Mouse (Mus musculus) hindbrain, embryonic 14.5 days (tissue): ENCODE results near the gene Eed. TPM values are rescaled to one million over a fixed set of nuclear protein-coding genes. Genes with fewer than 3 reads are reported as not detected.
"Not testable (repeated sequence)": the region's sequence is repeated elsewhere in the genome, so short reads cannot be mapped to it uniquely, and the experiment has no call there.

Source experiments
- ATAC-seq: fragments of 200-750 bp; cut with Nextera tagmentation; 2 replicates; pipeline ENCODE4 v1.8.0; 2017; ENCODE audit warnings: moderate number of reproducible peaks, mild to moderate bottlenecking, moderate TSS enrichment, moderate library complexity; ENCODE audit not compliant: low FRiP score
- DNase-seq: peaks from one replicate; pipeline ENCODE4 v3.0.0-alpha.2; 2015; ENCODE audit warnings: low spot score
- H3K27ac ChIP-seq: fragments of 300-500 bp; sonication (generic); 2 replicates; pipeline ENCODE4 v1.5.1; 2014; ENCODE audit warnings: mild to moderate bottlenecking, moderate library complexity
- H3K27me3 ChIP-seq: fragments of 300-500 bp; sonication (generic); 2 replicates; pipeline ENCODE4 v1.6.1; 2014; ENCODE audit warnings: mild to moderate bottlenecking, low read length, mixed read lengths; ENCODE audit not compliant: control insufficient read depth, insufficient read depth
- H3K36me3 ChIP-seq: fragments of 300-500 bp; sonication (generic); replicated peaks from 2 replicates; pipeline ENCODE4 v1.6.1; 2014; ENCODE audit not compliant: control insufficient read depth, insufficient read depth
- H3K4me1 ChIP-seq: fragments of 300-500 bp; sonication (generic); replicated peaks from 2 replicates; pipeline ENCODE4 v1.6.1; 2014; ENCODE audit warnings: antibody characterized with exemption, low read length, mixed read lengths; ENCODE audit not compliant: control insufficient read depth, insufficient read depth
- H3K4me2 ChIP-seq: fragments of 300-500 bp; sonication (generic); replicated peaks from 2 replicates; pipeline ENCODE4 v1.6.1; 2014; ENCODE audit warnings: mild to moderate bottlenecking, moderate library complexity
- H3K4me3 ChIP-seq: fragments of 300-500 bp; sonication (generic); replicated peaks from 2 replicates; pipeline ENCODE4 v1.5.1; 2014; ENCODE audit warnings: mild to moderate bottlenecking, low read length
- H3K9ac ChIP-seq: fragments of 300-500 bp; sonication (generic); 2 replicates; pipeline ENCODE4 v1.6.1; 2014
- H3K9me3 ChIP-seq: fragments of 300-500 bp; sonication (generic); 2 replicates; pipeline ENCODE4 v1.6.1; 2016; ENCODE audit warnings: low read length; ENCODE audit not compliant: control insufficient read depth
- WGBS: fragments of 180-500 bp; shearing (Covaris S2); extraction: QIAGEN DNeasy Blood & Tissue Kit; methylation state at CpG from one replicate; pipeline ENCODE4 v1.1.7; 2014; 5-methylcytosine and 5-hydroxymethylcytosine counted together
- polyA plus RNA-seq: library from polyadenylated mRNA; unstranded; fragments of >200 nt; fragmentation: Nextera tagmentation; extraction: Ambion mirVana; gene quantifications from 2 replicates; pipeline ENCODE4 v1.2.1, GENCODE M21; 2014

The Eed gene
- polyA plus RNA-seq, 1 experiment from 2014 or later = 30.9 TPM

DNA sequence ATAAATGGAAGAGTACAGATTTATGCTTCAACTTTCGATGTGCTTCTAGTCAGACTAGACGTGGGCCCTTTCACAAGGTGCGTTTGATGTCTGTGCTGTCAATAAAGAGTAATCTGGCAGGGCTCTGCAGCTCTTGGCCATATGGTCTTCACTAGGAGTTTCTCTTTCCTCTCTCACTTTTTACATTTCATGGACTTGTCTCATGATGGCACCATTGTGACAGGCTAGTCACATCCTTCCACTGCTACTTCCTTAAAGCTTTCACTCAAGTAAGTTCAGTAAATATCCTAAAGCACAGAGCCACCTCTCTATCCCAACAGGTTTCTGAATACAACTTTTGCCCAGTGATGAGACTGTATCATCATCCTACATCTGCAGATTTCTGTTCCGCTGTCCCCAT lies 35.7 kb upstream of the Eed start:
- 76% methylated on average over 4 of the region's 4 CpGs for WGBS
- no peak for DNase-seq

DNA sequence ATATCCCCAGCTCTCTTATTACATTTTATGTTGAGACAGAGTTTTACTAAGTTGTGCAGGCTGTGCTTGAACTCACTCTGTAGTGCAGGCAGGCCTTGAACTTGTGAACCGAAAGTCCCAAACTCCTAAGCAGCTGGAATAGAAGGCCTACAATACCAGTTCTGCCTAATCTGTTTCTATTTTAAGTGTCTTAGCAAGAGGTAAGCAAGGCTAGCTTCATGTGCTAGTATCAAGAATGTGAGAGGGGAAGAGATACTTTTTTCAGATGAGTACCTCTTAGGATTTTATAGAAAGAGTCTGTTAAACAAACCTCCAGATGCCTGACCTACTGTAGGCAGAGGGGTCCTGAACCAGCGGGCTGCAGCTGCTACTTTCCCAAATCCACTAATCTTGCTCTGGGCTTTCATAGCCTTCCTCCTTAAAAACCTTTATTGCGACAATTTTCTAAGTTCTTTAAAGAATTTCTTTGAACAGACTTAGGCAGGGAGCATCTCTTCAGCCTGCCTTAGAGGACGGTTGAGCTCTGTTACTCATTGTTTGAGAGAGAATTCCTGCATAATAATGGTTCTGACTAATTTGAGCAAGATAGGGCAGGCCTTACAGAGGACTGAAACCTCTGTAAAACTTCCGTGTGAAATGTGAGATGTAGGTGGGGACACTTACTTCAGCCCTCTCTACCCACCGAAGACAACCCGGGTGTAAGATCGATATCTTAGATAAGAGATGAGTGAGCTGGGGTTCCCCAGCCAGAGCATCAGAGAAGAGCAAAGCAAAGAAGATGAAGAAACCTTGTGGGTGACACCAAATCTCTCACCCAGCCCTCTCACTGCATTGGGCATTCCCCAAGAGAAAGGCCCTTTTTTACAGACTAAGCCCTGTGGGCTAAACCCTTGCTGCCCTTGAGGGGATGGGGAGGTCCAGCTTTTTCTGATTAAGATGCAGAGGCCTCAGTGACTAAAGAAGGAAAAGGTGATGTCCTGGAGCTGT lies 26.2 kb upstream of the Eed start:
- 43% methylated on average over 8 of the region's 8 CpGs for WGBS
- Histone ChIP-seq H3K27ac (no peak overlapping the region), H3K4me1 (no peaks in the 10 kb centered on the region), H3K36me3 (no peaks in the 10 kb centered on the region), H3K9ac (no peak overlapping the region), H3K4me2 (no peak overlapping the region), H3K27me3 (no peaks in the 10 kb centered on the region), H3K4me3 (no peak overlapping the region), H3K9me3 (no peaks in the 10 kb centered on the region)
- no peak for ATAC-seq
- no peak for DNase-seq

More for the DNA sequence above, 35.7 kb upstream of the Eed start:
- no peaks in the 10 kb centered on the region for H3K27me3 ChIP-seq
- no peaks in the 10 kb centered on the region for H3K4me1 ChIP-seq
- no peak overlapping the region for H3K4me2 ChIP-seq
- no peak overlapping the region for H3K27ac ChIP-seq
- H3K4me3 ChIP-seq = no peak overlapping the region
- no peak overlapping the region for H3K9ac ChIP-seq
- no peaks in the 10 kb centered on the region for H3K9me3 ChIP-seq
- no peak for ATAC-seq
- H3K36me3 ChIP-seq = no peaks in the 10 kb centered on the region

DNA sequence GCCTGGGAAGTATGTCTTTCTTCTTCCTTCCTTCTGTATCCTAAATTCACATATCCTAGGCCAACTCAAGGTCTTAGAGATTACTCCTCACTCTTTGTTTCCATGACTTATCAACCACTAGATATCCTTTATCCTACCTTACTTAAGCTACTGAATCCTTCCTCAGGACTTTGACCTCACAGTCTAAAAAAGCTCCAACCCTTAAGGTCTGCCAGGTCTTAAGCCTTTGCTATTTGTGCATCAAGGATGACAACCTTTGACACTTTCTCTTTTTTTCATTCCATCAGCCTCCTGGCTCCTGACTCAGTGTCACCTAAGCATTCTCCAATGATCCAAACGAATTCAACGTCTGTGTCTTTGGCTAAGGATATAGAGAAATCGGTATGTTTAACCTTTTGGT lies 24.0 kb upstream of the Eed start:
- no peak overlapping the region for H3K4me3 ChIP-seq
- no peak overlapping the region for H3K27ac ChIP-seq
- no peaks in the 10 kb centered on the region for H3K36me3 ChIP-seq
- no peaks in the 10 kb centered on the region for H3K4me1 ChIP-seq
- DNase-seq (no peak), ATAC-seq (no peak)
- H3K4me2 ChIP-seq = no peak overlapping the region
- 96% methylated on average over 3 of the region's 3 CpGs for WGBS
- no peaks in the 10 kb centered on the region for H3K9me3 ChIP-seq
- H3K9ac ChIP-seq = no peak overlapping the region
- H3K27me3 ChIP-seq = no peaks in the 10 kb centered on the region

- no peak overlapping the region for H3K4me3 ChIP-seq
- 62% methylated on average over 2 of the region's 2 CpGs for WGBS
- no peak overlapping the region for H3K9ac ChIP-seq
- H3K27me3 ChIP-seq = no peaks in the 10 kb centered on the region
- no peak for DNase-seq
- H3K4me2 ChIP-seq = no peak overlapping the region
- H3K36me3 ChIP-seq = no peaks in the 10 kb centered on the region
- peaks cover 4% of the 10 kb centered on the region; the same call in 1 of the 2 replicates for H3K4me1 ChIP-seq
- H3K9me3 ChIP-seq = no peaks in the 10 kb centered on the region
- no peak overlapping the region for H3K27ac ChIP-seq
- ATAC-seq = no peak
Observed at GRCm38 (mm10) chr7:90002375-90002774, 21.6 kb upstream of the Eed start.

DNA sequence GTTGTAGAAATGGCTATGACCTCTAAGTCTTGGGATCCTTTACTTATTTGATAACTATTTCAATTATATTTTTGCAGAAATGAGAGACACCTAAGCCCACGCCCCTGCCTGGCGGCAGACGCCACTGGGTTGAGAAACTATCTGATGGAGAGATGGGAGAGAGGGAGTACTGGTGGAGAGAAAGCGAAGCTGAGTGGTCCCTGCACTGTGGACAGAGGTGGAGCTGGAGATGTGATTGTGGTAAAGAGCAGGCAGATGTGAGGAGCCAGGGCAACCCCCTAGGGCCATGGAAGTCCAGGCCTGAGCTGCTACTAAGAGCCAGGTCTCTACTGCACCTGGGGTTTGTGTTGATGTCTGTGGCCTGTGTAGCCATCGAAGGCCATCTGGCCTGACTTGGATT lies 18.7 kb upstream of the Eed start:
- 99% methylated on average over 5 of the region's 5 CpGs for WGBS
- Histone ChIP-seq H3K4me1 (peaks cover 4% of the 10 kb centered on the region; the same call in 1 of the 2 replicates), H3K36me3 (no peaks in the 10 kb centered on the region), H3K27ac (no peak overlapping the region), H3K27me3 (no peaks in the 10 kb centered on the region), H3K4me3 (no peak overlapping the region), H3K9ac (no peak overlapping the region), H3K4me2 (no peak overlapping the region), H3K9me3 (no peaks in the 10 kb centered on the region)
- no peak for DNase-seq
- no peak for ATAC-seq

DNA sequence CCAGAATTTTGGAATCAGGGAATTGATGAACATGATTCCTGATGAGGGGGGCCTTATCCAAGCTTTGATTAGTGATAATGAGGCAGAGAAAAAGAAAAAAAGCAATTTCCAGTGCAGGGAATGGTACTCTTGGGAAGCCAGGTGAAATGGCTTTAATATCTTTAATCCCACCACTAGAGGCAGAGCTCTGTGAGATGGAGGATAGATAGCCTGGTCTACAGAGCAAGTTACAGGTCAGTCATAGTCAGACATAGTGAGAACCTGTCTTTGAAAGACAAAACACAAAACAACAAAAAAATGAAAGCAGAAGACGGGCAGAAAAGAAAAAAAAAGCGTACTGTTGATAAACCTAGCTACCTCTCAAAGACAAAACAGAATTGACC lies 17.8 kb upstream of the Eed start:
- Histone ChIP-seq H3K4me1 (peaks cover 4% of the 10 kb centered on the region; the same call in 1 of the 2 replicates), H3K4me3 (no peak overlapping the region), H3K9ac (no peak overlapping the region), H3K27me3 (no peaks in the 10 kb centered on the region), H3K36me3 (no peaks in the 10 kb centered on the region), H3K27ac (no peak overlapping the region), H3K9me3 (no peaks in the 10 kb centered on the region), H3K4me2 (peak overlapping the region; percentile 42; the same call in 1 of the 2 replicates)
- DNase-seq (no peak), ATAC-seq (peak; percentile 57; the same call in 1 of the 2 replicates)
- 77% methylated on average over 2 of the region's 2 CpGs for WGBS

DNA sequence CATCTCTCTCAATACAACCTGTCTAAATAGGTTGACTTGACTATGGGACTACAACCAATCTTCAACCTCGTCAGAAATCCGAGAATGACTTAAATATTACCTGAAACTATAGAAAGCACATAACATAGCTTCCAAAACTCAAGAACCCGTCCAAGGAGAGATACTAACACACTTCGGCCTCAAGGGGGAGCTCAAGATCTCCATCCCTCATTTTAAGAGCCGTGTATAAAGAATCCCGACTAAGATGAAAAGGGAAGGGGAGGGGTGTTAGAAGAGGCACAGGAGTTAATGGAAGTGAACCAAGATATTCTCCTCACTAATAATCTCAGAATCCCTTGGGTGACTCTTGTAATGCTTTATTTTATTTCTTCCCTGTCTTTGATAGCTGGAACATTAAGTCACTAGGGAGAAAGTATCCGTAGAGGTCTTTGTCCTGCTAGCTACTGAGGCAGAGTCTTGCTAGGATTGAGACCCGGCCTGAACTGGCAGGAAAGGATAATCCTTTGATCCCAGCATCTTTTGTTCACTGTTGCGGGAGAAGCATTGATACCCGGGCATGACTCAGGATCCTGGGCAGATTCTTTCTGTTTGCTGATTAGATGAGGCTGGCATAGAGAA lies 17.3 kb upstream of the Eed start:
- Histone ChIP-seq H3K9me3 (no peaks in the 10 kb centered on the region), H3K4me1 (peaks cover 4% of the 10 kb centered on the region; the same call in 1 of the 2 replicates), H3K4me3 (no peak overlapping the region), H3K4me2 (peak overlapping the region; percentile 42), H3K27me3 (no peaks in the 10 kb centered on the region), H3K9ac (no peak overlapping the region), H3K36me3 (no peaks in the 10 kb centered on the region), H3K27ac (no peak overlapping the region)
- DNase-seq (peak; percentile 89), ATAC-seq (peak; percentile 83; the same call in 1 of the 2 replicates)
- 10% methylated on average over 10 of the region's 10 CpGs for WGBS

DNA sequence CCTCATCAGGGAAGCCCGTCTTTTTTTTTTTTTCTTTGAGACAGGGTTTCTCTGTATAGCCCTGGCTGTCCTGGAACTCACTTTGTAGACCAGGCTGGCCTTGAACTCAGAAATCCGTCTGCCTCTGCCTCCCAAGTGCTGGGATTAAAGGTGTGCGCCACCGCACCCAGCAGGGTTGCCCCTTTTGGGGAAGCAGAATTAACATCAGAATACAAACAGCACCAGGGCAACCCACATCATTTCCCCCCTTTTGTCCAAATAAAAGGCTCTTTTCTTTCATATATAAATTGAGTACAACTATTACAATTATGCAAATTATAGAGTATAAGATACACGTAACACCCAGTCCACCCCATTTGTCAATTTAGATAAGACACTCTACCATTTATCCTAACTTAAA lies 16.7 kb upstream of the Eed start:
- not testable (repeated sequence) for H3K4me1 ChIP-seq, H3K4me3 ChIP-seq, H3K27me3 ChIP-seq, ATAC-seq, H3K9ac ChIP-seq, H3K4me2 ChIP-seq, H3K9me3 ChIP-seq, DNase-seq, H3K27ac ChIP-seq, H3K36me3 ChIP-seq
- 31% methylated on average over 5 of the region's 5 CpGs for WGBS

DNA sequence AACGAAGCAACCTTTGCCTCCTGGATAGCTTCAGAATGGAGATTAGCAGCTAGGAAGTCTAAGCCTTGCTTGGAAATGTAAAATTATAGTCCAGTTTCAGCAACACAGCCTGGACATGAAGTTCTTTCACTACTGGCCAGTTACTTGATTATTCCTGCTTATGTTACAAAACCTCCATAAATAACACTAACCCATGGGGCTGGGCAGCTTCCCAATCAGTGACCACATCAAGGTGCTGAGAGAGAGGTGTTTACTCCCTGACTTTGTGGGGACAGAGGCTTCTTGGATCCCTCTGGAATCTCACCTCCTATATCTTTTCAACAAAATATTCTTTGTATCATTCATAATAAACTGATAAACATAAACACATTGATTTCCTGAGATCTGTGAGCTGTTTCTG lies 12.3 kb upstream of the Eed start:
- no peaks in the 10 kb centered on the region for H3K27me3 ChIP-seq
- H3K4me2 ChIP-seq = no peak overlapping the region
- no peaks in the 10 kb centered on the region for H3K9me3 ChIP-seq
- DNase-seq (no peak), ATAC-seq (no peak)
- no peak overlapping the region for H3K27ac ChIP-seq
- no peaks in the 10 kb centered on the region for H3K36me3 ChIP-seq
- no peak overlapping the region for H3K4me3 ChIP-seq
- peaks cover under 1% of the 10 kb centered on the region; the same call in 1 of the 2 replicates for H3K4me1 ChIP-seq
- 93% methylated on average over 1 of the region's 1 CpGs for WGBS
- no peak overlapping the region for H3K9ac ChIP-seq
